Mouse (Mus musculus) G1E (cell line): ENCODE data around the gene Nap1l4.

Experiments used
- CTCF ChIP-seq: IDR thresholded peaks from 2 replicates; pipeline ENCODE4 v1.5.1; 2012; ENCODE audit warnings: low read depth, low read length, inconsistent platforms, mixed read lengths
- POLR2AphosphoS5 ChIP-seq: IDR thresholded peaks from 2 replicates; pipeline ENCODE4 v1.6.1; 2012; ENCODE audit warnings: low read depth, low read length, inconsistent platforms; ENCODE audit not compliant: insufficient replicate concordance
- TAL1 ChIP-seq: conservative IDR thresholded peaks from 2 replicates; pipeline ENCODE4 v1.6.1; 2012; ENCODE audit warnings: low read depth, low read length, inconsistent platforms, mixed read lengths

- TF ChIP-seq CTCF = no peak
- TF ChIP-seq TAL1 = no peak
- TF ChIP-seq POLR2AphosphoS5 = no peak
Measured at GRCm38 (mm10) chr7:143532410-143532809, 16.5 kb downstream of the Nap1l4 start.
